Mouse (Mus musculus): ENCODE measurements around the gene Pom121l2.

Gene Pom121l2

GRCm38 (mm10) chr13:21993957-21994738, 13.2 kb downstream of the Pom121l2 start:
- no peak for ATAC-seq (ENCODE audit: low TSS enrichment)

- ATAC-seq (ENCODE audit: low TSS enrichment) = no peak
Observed at GRCm38 (mm10) chr13:21994896-21995295, 13.9 kb downstream of the Pom121l2 start.

GRCm38 (mm10) chr13:21995331-21995914, 14.4 kb downstream of the Pom121l2 start:
- ATAC-seq (ENCODE audit: low TSS enrichment) = no peak

GRCm38 (mm10) chr13:21996101-21996839, 15.3 kb downstream of the Pom121l2 start:
- no peak for ATAC-seq (ENCODE audit: low TSS enrichment)

GRCm38 (mm10) chr13:21996840-21997185, 15.8 kb downstream of the Pom121l2 start:
- no peak for ATAC-seq (ENCODE audit: low TSS enrichment)

GRCm38 (mm10) chr13:21997201-21997820, 16.3 kb downstream of the Pom121l2 start:
- no peak for ATAC-seq (ENCODE audit: low TSS enrichment)

- no peak for ATAC-seq (ENCODE audit: low TSS enrichment)
Observed at GRCm38 (mm10) chr13:21997821-21998220, 16.8 kb downstream of the Pom121l2 start.

- ATAC-seq (ENCODE audit: low TSS enrichment) = no peak
Observed at GRCm38 (mm10) chr13:21998412-21998811, 17.4 kb downstream of the Pom121l2 start.

- no peak for ATAC-seq (ENCODE audit: low TSS enrichment)
Observed at GRCm38 (mm10) chr13:21999147-21999546, 18.2 kb downstream of the Pom121l2 start.

- no peak for ATAC-seq (ENCODE audit: low TSS enrichment)
Observed at GRCm38 (mm10) chr13:22001346-22001745, 20.4 kb downstream of the Pom121l2 start.

- no peak for ATAC-seq (ENCODE audit: low TSS enrichment)
Observed at GRCm38 (mm10) chr13:22001823-22002222, 20.8 kb downstream of the Pom121l2 start.

- peak; percentile 79 for ATAC-seq (ENCODE audit: low TSS enrichment)
Observed at GRCm38 (mm10) chr13:22005605-22006333, 24.8 kb downstream of the Pom121l2 start.

GRCm38 (mm10) chr13:22006334-22007120, 25.5 kb downstream of the Pom121l2 start:
- peak; percentile 74 for ATAC-seq (ENCODE audit: low TSS enrichment)

- no peak for ATAC-seq (ENCODE audit: low TSS enrichment)
Observed at GRCm38 (mm10) chr13:22007121-22007510, 26.1 kb downstream of the Pom121l2 start.

- no peak for ATAC-seq (ENCODE audit: low TSS enrichment)
Observed at GRCm38 (mm10) chr13:22007872-22008271, 26.9 kb downstream of the Pom121l2 start.

GRCm38 (mm10) chr13:22008707-22009106, 27.7 kb downstream of the Pom121l2 start:
- no peak for ATAC-seq (ENCODE audit: low TSS enrichment)

GRCm38 (mm10) chr13:22009642-22010041, 28.6 kb downstream of the Pom121l2 start, which contains the start of gene Prss16:
TSS of gene Prss16 (minus strand) at chr13:22009742.
- ATAC-seq (ENCODE audit: low TSS enrichment) = no peak

GRCm38 (mm10) chr13:22013716-22014115, 32.7 kb downstream of the Pom121l2 start:
- no peak for ATAC-seq (ENCODE audit: low TSS enrichment)

GRCm38 (mm10) chr13:22014411-22014845, 33.4 kb downstream of the Pom121l2 start:
- no peak for ATAC-seq (ENCODE audit: low TSS enrichment)
